Mouse (Mus musculus) neural tube, embryonic 15.5 days (tissue): ENCODE results near the gene Srcin1. TPM values are rescaled to one million over a fixed set of nuclear protein-coding genes. Genes with fewer than 3 reads are reported as not detected.

Source experiments
- ATAC-seq: fragments of 200-750 bp; cut with Nextera tagmentation; 2 replicates; pipeline ENCODE4 v1.8.0; 2017; ENCODE audit warnings: mild to moderate bottlenecking, moderate TSS enrichment, moderate library complexity; ENCODE audit not compliant: low FRiP score
- H3K27ac ChIP-seq: fragments of 300-500 bp; sonication (generic); replicated peaks from 2 replicates; pipeline ENCODE4 v1.5.1; 2015; ENCODE audit warnings: mild to moderate bottlenecking, inconsistent platforms
- H3K27me3 ChIP-seq: fragments of 300-500 bp; sonication (generic); replicated peaks from 2 replicates; pipeline ENCODE4 v1.6.1; 2015; ENCODE audit warnings: inconsistent platforms
- H3K36me3 ChIP-seq: fragments of 300-500 bp; sonication (generic); 2 replicates; pipeline ENCODE4 v1.6.1; 2015; ENCODE audit warnings: inconsistent platforms
- H3K4me1 ChIP-seq: fragments of 300-500 bp; sonication (generic); 2 replicates; pipeline ENCODE4 v1.6.1; 2015; ENCODE audit warnings: inconsistent platforms
- H3K4me2 ChIP-seq: fragments of 300-500 bp; sonication (generic); 2 replicates; pipeline ENCODE4 v1.6.1; 2015; ENCODE audit warnings: inconsistent platforms, mild to moderate bottlenecking, moderate library complexity
- H3K4me3 ChIP-seq: fragments of 300-500 bp; sonication (generic); replicated peaks from 2 replicates; pipeline ENCODE4 v1.5.1; 2015; ENCODE audit warnings: mild to moderate bottlenecking, inconsistent platforms
- H3K9ac ChIP-seq: fragments of 300-500 bp; sonication (generic); replicated peaks from 2 replicates; pipeline ENCODE4 v1.6.1; 2015; ENCODE audit warnings: mild to moderate bottlenecking, inconsistent platforms
- H3K9me3 ChIP-seq: fragments of 300-500 bp; sonication (generic); replicated peaks from 2 replicates; pipeline ENCODE4 v1.6.1; 2016; ENCODE audit warnings: inconsistent platforms
- WGBS: fragments of 180-500 bp; shearing (Covaris S2); methylation state at CpG from one replicate; pipeline ENCODE4 v1.1.7; 2015; ENCODE audit warnings: mixed read lengths; 5-methylcytosine and 5-hydroxymethylcytosine counted together
- polyA plus RNA-seq: library from polyadenylated mRNA; unstranded; fragments of >200 nt; fragmentation: Nextera tagmentation; extraction: Ambion mirVana; gene quantifications from 2 replicates; pipeline ENCODE4 v1.2.1, GENCODE M21; 2015

Srcin1 gene
- polyA plus RNA-seq, 1 experiment from 2014 or later: 10.5 TPM

DNA sequence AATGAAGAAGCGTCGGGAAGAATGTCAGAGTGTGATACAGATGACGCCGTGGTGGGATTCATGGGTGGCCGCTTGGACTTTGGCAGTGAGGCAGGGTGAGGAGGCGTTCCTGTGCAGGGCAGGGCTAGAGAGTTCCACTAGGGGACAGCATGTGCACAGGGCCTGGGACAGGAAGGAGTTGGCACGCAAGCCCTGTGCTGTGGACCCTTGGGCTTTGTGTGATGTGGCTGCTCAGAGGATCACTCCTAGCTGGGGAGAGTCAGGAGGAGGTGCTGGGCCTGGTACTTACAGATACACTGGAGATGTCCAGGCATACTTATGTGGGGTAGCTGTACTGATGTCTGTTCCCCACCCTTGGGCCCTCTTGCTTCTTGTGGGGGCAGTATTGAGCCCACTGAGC is 106.2 kb downstream of the Srcin1 start:
- peaks cover 70% of the 10 kb centered on the region for H3K36me3 ChIP-seq
- H3K4me1 ChIP-seq: no peaks in the 10 kb centered on the region
- no peak overlapping the region for H3K4me3 ChIP-seq
- WGBS: 92% methylated on average over 7 of the region's 7 CpGs
- H3K27ac ChIP-seq: no peak overlapping the region
- no peaks in the 10 kb centered on the region for H3K27me3 ChIP-seq
- no peaks in the 10 kb centered on the region for H3K9me3 ChIP-seq
- ATAC-seq: no peak
- H3K9ac ChIP-seq: no peak overlapping the region
- H3K4me2 ChIP-seq: no peak overlapping the region

DNA sequence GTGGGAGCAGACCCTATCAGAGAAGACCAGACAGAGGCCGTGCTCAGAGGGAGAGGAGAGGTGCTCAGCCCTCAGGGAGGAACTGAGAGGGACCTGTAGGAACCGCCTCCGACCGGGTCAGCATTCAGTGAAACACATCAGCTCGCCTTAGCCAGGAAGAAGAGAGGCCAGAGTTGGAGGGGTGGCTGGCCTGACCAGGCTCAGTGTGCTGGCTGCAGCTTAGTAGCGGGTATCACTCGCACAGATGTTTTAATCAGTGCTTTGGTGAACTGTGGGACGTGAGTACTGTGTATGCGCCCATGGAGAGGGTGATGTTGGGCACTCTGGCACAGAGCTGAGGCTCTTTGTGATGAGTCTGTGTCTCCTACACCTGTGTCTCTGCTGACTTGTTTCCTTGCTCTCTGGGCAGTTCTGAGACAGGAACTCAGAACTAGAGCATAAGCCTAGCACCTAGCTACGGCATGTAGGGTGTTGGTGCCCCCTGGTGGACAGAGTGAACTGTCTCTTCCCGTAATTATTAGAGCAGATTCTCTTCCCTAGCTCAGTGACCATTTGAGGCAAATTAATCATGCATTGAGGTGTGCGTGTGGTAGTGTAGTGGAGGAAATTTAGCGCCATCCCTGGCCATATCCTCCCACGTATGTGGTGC is 107.2 kb downstream of the Srcin1 start:
- Histone ChIP-seq H3K27me3 (no peaks in the 10 kb centered on the region), H3K9ac (no peak overlapping the region), H3K4me3 (no peak overlapping the region), H3K9me3 (no peaks in the 10 kb centered on the region), H3K36me3 (peaks cover 71% of the 10 kb centered on the region), H3K27ac (no peak overlapping the region), H3K4me1 (no peaks in the 10 kb centered on the region), H3K4me2 (no peak overlapping the region)
- WGBS: 48% methylated on average over 14 of the region's 14 CpGs
- ATAC-seq: peak; percentile 65

DNA sequence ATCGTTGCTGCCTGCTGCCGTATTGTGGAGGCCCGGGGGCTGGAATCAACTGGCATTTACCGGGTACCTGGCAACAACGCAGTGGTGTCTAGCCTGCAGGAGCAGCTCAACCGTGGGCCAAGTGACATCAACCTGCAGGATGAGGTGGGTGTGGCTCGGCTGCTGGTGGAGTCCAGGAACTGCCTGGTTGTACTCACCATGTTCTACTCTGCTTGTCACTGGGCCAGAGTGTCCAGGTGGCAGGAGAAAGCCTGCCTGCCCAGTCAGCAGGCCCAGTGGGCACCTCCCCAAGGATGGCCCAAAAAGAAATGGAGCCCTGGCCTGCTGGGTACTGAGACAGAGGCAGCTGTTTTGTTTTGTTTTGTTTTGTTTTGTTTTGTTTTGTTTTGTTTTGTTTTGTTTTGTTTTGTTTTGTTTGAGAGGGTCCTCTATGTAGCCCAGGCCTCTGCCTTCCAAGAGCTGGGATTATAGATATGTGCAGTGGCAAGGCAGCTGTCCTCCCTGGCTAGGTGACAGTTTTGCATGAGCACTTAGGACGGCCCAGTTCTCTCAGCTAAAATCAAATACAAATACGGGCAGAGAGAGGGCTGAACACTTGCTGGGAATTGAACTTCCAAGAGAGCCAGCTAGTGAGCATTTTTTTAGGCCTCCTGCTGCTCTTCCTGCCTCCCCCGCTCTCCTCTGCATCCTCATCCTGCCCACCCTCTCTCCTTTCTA is 109.4 kb downstream of the Srcin1 start:
- ATAC-seq: no peak
- 0 out of 2 replicates have a peak overlapping the region, but pooled peaks have one; percentile 14 for H3K9ac ChIP-seq
- H3K9me3 ChIP-seq: no peaks in the 10 kb centered on the region
- peaks cover 73% of the 10 kb centered on the region for H3K36me3 ChIP-seq
- no peak overlapping the region for H3K4me3 ChIP-seq
- WGBS: 79% methylated on average over 10 of the region's 10 CpGs
- no peaks in the 10 kb centered on the region for H3K4me1 ChIP-seq
- H3K4me2 ChIP-seq: no peak overlapping the region
- no peak overlapping the region for H3K27ac ChIP-seq
- H3K27me3 ChIP-seq: no peaks in the 10 kb centered on the region

DNA sequence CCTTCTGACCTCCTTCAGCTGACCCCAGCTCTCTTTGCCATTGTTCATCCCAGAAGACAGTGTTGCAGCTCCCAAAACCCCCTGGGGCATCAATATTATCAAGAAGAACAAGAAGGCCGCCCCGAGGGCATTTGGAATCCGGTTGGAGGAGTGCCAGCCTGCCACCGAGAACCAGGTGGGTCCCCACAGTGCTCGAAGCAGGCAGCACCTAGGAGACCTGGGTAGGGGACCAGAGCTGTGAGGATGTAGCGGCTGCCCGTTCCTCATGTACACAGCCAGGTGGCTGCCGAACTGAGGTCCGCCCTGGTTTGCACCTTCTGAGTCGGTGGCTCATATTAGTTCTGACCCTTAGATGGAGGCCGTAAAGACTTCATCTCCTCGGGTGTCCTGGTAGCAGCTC is 110.0 kb downstream of the Srcin1 start:
- no peaks in the 10 kb centered on the region for H3K4me1 ChIP-seq
- no peak overlapping the region for H3K27ac ChIP-seq
- peaks cover 74% of the 10 kb centered on the region for H3K36me3 ChIP-seq
- ATAC-seq: no peak
- no peak overlapping the region for H3K4me3 ChIP-seq
- H3K27me3 ChIP-seq: no peaks in the 10 kb centered on the region
- 88% methylated on average over 12 of the region's 12 CpGs for WGBS
- no peak overlapping the region for H3K4me2 ChIP-seq
- H3K9me3 ChIP-seq: no peaks in the 10 kb centered on the region
- no peak overlapping the region for H3K9ac ChIP-seq

- Histone ChIP-seq H3K27me3 (no peaks in the 10 kb centered on the region), H3K4me2 (no peak overlapping the region), H3K27ac (no peak overlapping the region), H3K9me3 (no peaks in the 10 kb centered on the region), H3K36me3 (peaks cover 74% of the 10 kb centered on the region), H3K4me1 (no peaks in the 10 kb centered on the region), H3K4me3 (no peak overlapping the region), H3K9ac (no peak overlapping the region)
- no peak for ATAC-seq
- WGBS: 89% methylated on average over 4 of the region's 4 CpGs
Measured at GRCm38 (mm10) chr11:97463991-97464390, 112.0 kb downstream of the Srcin1 start.

DNA sequence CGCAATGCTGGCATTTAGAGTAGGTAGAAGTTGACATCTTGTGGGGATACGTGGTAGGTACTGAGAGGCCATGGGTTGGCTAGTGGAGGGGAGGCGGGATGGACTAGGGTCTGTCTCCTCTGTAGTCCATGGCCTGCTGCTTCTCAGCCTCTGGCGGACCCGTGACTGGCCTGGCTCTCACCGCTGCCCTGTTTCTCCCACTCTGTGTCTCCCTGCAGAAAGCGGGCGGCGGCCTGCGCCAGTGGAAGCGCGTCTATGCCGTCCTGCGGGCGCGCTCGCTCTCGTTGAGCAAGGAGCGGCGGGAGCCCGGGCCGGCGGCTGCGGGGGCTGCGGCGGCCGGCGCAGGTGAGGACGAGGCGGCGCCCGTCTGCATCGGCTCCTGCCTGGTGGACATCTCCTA is 112.8 kb downstream of the Srcin1 start:
- Histone ChIP-seq H3K4me1 (no peaks in the 10 kb centered on the region), H3K36me3 (peaks cover 81% of the 10 kb centered on the region), H3K4me3 (no peak overlapping the region), H3K9me3 (no peaks in the 10 kb centered on the region), H3K9ac (no peak overlapping the region), H3K4me2 (no peak overlapping the region), H3K27me3 (no peaks in the 10 kb centered on the region), H3K27ac (no peak overlapping the region)
- ATAC-seq: no peak
- WGBS: 42% methylated on average over 33 of the region's 33 CpGs

GRCm38 (mm10) chr11:97462538-97462937 is 113.4 kb downstream of the Srcin1 start:
- no peak for ATAC-seq
- Histone ChIP-seq H3K27ac (no peak overlapping the region), H3K9ac (no peak overlapping the region), H3K4me1 (no peaks in the 10 kb centered on the region), H3K4me3 (no peak overlapping the region), H3K9me3 (no peaks in the 10 kb centered on the region), H3K27me3 (no peaks in the 10 kb centered on the region), H3K36me3 (peaks cover 84% of the 10 kb centered on the region), H3K4me2 (no peak overlapping the region)
- 87% methylated on average over 6 of the region's 6 CpGs for WGBS

GRCm38 (mm10) chr11:97461307-97461820 is 114.6 kb downstream of the Srcin1 start:
- peaks cover 83% of the 10 kb centered on the region for H3K36me3 ChIP-seq
- H3K4me3 ChIP-seq: no peak overlapping the region
- H3K4me2 ChIP-seq: no peak overlapping the region
- H3K9ac ChIP-seq: no peak overlapping the region
- H3K9me3 ChIP-seq: no peaks in the 10 kb centered on the region
- H3K4me1 ChIP-seq: no peaks in the 10 kb centered on the region
- H3K27me3 ChIP-seq: no peaks in the 10 kb centered on the region
- 93% methylated on average over 3 of the region's 3 CpGs for WGBS
- no peak overlapping the region for H3K27ac ChIP-seq
- ATAC-seq: no peak

Other genes starting within 250 kb of the Srcin1 start
- 0.33 and 0.46 TPM in 2 replicates for gene Gpr179, start 224.1 kb downstream of the Srcin1 start, polyA plus RNA-seq
- 7.7 and 8.4 TPM in 2 replicates for gene Socs7, start 213.6 kb downstream of the Srcin1 start, polyA plus RNA-seq
- gene Arhgap23, start 160.7 kb downstream of the Srcin1 start, polyA plus RNA-seq: 8.0 and 9.2 TPM in 2 replicates
- gene 4933428G20Rik, start 75.8 kb downstream of the Srcin1 start, polyA plus RNA-seq: 1.2 and 1.4 TPM in 2 replicates
- 2.1 TPM in 2 replicates for gene Epop, start 53.5 kb upstream of the Srcin1 start, polyA plus RNA-seq
- gene Mllt6, start 87.2 kb upstream of the Srcin1 start, polyA plus RNA-seq: 2.3 and 3.1 TPM in 2 replicates
- gene Cisd3, start 109.6 kb upstream of the Srcin1 start, polyA plus RNA-seq: 46.9 and 50.1 TPM in 2 replicates
- 17.6 and 17.7 TPM in 2 replicates for gene Pcgf2, start 124.3 kb upstream of the Srcin1 start, polyA plus RNA-seq
- 458 and 459 TPM in 2 replicates for gene Psmb3, start 127.2 kb upstream of the Srcin1 start, polyA plus RNA-seq
- gene Pip4k2b, start 168.5 kb upstream of the Srcin1 start, polyA plus RNA-seq: 3.8 and 5.0 TPM in 2 replicates
- gene Cwc25, start 190.4 kb upstream of the Srcin1 start, polyA plus RNA-seq: 16.2 and 16.4 TPM in 2 replicates
- 0.63 and 0.88 TPM in 2 replicates for gene 1700001P01Rik, start 199.7 kb upstream of the Srcin1 start, polyA plus RNA-seq
- 314 and 372 TPM in 2 replicates for gene Rpl23, start 206.3 kb upstream of the Srcin1 start, polyA plus RNA-seq
- 136 and 143 TPM in 2 replicates for gene Lasp1, start 222.8 kb upstream of the Srcin1 start, polyA plus RNA-seq